Mouse (Mus musculus): ENCODE results near the gene Ehd1. TPM values are rescaled to one million over a fixed set of nuclear protein-coding genes. Genes with fewer than 3 reads are reported as not detected.

The Ehd1 gene
- 203 and 545 TPM in 2 replicates for polyA plus RNA-seq (2012; rRNA removed; ENCODE audit: low replicate concordance)

DNA sequence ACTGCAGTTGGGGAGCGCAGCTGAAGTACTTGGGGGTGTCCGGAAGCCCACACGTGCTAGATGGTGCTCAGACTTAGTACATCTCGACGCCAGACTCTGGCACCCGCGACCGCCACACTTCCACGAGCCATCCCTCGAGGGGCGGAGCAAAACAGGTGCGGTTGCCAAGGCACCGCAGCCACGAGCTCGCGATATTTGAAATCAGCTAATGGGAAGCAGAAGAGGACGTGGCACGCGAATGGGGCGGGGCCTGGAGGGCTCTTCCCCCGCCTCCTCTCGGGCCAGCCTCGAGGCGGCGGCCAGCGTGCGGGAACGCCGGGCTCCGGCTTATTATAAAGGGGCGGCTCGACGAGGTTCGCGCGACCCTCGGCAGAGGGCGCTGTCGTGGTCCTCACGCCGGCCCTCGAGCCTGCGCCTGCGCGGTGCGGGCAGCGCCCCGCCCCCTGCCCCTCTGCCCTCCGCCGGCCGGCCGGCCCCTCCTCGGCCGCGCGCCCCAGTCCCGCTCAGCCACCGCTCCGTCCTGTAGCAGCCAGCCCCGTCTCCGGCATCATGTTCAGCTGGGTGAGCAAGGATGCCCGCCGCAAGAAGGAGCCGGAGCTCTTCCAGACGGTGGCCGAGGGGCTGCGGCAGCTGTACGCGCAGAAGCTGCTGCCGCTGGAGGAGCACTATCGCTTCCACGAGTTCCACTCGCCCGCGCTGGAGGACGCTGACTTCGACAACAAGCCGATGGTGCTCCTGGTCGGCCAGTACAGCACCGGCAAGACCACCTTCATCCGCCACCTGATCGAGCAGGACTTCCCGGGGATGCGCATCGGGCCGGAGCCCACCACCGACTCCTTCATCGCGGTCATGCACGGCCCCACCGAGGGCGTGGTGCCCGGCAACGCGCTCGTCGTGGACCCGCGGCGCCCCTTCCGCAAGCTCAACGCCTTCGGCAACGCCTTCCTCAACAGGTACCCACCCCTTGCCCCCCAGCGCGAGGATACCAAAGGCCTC, at the start of gene Ehd1:
Ehd1 (plus strand) TSS at position 300 of the 996 bp plus-strand sequence.

GRCm38 (mm10) chr19:6235084-6236052, 41.2 kb upstream of the Ehd1 start, which contains the start of gene Ppp2r5b:
TSS of gene Ppp2r5b (minus strand) at chr19:6235872.

GRCm38 (mm10) chr19:6241274-6242107, 35.0 kb upstream of the Ehd1 start, which contains the start of gene Atg2a:
TSS of gene Atg2a (plus strand) at chr19:6241668.

DNA sequence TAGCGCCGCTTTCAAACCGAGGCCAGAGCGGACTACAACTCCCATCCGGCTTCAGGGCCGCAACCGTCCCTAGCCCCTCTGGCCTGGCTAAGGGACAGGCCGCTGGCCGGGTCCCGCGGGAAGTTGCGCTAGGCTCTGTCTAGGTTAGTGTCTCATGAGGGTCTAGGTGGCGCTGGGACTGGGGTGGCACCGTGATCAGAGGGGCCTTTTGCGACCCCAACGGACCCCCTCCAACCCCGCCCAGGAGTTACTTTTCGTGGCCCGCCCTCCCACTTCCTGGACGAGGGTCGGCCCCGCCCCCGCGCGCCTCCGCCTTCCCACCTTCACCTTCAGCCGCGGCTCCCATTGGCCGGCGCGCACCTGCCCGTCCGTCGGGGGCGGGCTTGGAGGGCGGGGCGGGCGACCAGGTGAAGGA, 29.6 kb downstream of the Ehd1 start, which contains the start of gene Cdc42bpg:
Cdc42bpg (plus strand) TSS at position 320 of the 415 bp plus-strand sequence.

DNA sequence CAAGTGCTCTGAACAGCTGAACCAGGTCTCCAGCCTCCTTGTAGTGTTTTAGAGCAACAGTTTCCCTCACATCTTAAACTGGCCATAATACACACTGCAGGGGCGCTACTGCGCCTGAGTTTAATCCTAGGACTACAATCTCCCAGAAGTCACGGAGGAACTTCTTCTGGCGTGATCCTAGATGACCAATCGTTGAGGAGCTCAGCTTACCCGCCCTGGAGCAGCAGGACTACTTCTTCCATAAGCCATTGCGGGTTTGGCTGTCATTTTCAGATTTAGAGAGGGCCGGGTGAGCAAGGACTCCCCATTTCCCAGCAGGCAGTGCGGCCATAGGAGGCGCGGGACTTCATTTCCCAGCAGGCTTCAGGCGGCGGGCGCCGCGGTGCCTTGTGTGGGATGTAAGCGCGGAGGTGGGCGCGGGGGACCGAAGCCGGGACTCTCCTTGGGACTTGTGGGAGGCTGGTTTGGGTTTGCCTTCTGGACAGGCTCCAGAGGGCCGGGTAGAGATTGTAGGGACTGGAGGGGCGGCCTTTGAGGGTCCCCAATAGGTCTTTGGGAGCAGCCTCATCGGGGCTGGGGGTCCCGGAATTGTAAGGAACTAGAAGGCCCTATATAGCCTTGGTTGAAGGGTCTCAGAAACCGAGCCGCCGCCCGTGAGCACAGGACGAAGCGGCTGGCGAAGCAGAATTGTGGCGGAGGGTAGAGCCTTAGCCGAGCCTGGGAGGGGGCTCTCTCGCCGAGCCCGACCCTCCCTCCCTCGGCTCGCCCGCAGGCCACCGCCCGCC, 58.3 kb downstream of the Ehd1 start, which contains the start of gene Men1:
Men1 (plus strand) TSS at position 307 of the 785 bp plus-strand sequence.

GRCm38 (mm10) chr19:6340524-6341452, 64.3 kb downstream of the Ehd1 start, which contains the start of gene Map4k2:
TSS of gene Map4k2 (plus strand) at chr19:6341135.

Other genes with a start within 250 kb of the Ehd1 start
- 54.9 and 85.1 TPM in 2 replicates for gene Syvn1, start 230.1 kb upstream of the Ehd1 start, polyA plus RNA-seq (2012; rRNA removed; ENCODE audit: low replicate concordance)
- gene Mrpl49, start 218.9 kb upstream of the Ehd1 start, polyA plus RNA-seq (2012; rRNA removed; ENCODE audit: low replicate concordance) = 14.1 and 24.4 TPM in 2 replicates
- gene Fau, start 218.9 kb upstream of the Ehd1 start, polyA plus RNA-seq (2012; rRNA removed; ENCODE audit: low replicate concordance) = 1,145 and 2,495 TPM in 2 replicates
- gene Znhit2, start 215.5 kb upstream of the Ehd1 start, polyA plus RNA-seq (2012; rRNA removed; ENCODE audit: low replicate concordance) = 40.9 and 104 TPM in 2 replicates
- gene Tm7sf2, start 208.4 kb upstream of the Ehd1 start, polyA plus RNA-seq (2012; rRNA removed; ENCODE audit: low replicate concordance) = 37.7 and 55.5 TPM in 2 replicates
- gene Vps51, start 199.5 kb upstream of the Ehd1 start, polyA plus RNA-seq (2012; rRNA removed; ENCODE audit: low replicate concordance) = 71.5 and 79.3 TPM in 2 replicates
- 0.68 TPM in 1 of 2 replicates, not detected in the other for gene Tmem262, start 196.7 kb upstream of the Ehd1 start, polyA plus RNA-seq (2012; rRNA removed; ENCODE audit: low replicate concordance)
- 0.51 TPM in 1 of 2 replicates, not detected in the other for gene Gm28374, start 194.5 kb upstream of the Ehd1 start, polyA plus RNA-seq (2012; rRNA removed; ENCODE audit: low replicate concordance)
- gene Zfpl1, start 191.8 kb upstream of the Ehd1 start, polyA plus RNA-seq (2012; rRNA removed; ENCODE audit: low replicate concordance) = 101 and 107 TPM in 2 replicates
- 0.92 and 0.93 TPM in 2 replicates for gene Cdca5, start 191.7 kb upstream of the Ehd1 start, polyA plus RNA-seq (2012; rRNA removed; ENCODE audit: low replicate concordance)
- not detected in 2 replicates for gene AC131692.1, start 182.3 kb upstream of the Ehd1 start, polyA plus RNA-seq (2012; rRNA removed; ENCODE audit: low replicate concordance)
- gene Naaladl1, start 170.9 kb upstream of the Ehd1 start, polyA plus RNA-seq (2012; rRNA removed; ENCODE audit: low replicate concordance) = 0.19 and 0.37 TPM in 2 replicates
- gene Sac3d1, start 158.1 kb upstream of the Ehd1 start, polyA plus RNA-seq (2012; rRNA removed; ENCODE audit: low replicate concordance) = 22.6 and 60.4 TPM in 2 replicates
- 37.7 and 57.2 TPM in 2 replicates for gene Snx15, start 148.4 kb upstream of the Ehd1 start, polyA plus RNA-seq (2012; rRNA removed; ENCODE audit: low replicate concordance)
- gene Batf2, start 135.7 kb upstream of the Ehd1 start, polyA plus RNA-seq (2012; rRNA removed; ENCODE audit: low replicate concordance) = 7.9 and 11.2 TPM in 2 replicates
- 175 and 200 TPM in 2 replicates for gene Arl2, start 135.2 kb upstream of the Ehd1 start, polyA plus RNA-seq (2012; rRNA removed; ENCODE audit: low replicate concordance)
- gene Majin, start 92.3 kb upstream of the Ehd1 start, polyA plus RNA-seq (2012; rRNA removed; ENCODE audit: low replicate concordance) = 0.11 TPM in 1 of 2 replicates, not detected in the other
- gene Gpha2, start 50.3 kb upstream of the Ehd1 start, polyA plus RNA-seq (2012; rRNA removed; ENCODE audit: low replicate concordance) = 0.78 and 1.8 TPM in 2 replicates
- 76.3 and 129 TPM in 2 replicates for gene Ppp2r5b, start 40.9 kb upstream of the Ehd1 start, polyA plus RNA-seq (2012; rRNA removed; ENCODE audit: low replicate concordance)
- 50.4 and 85.0 TPM in 2 replicates for gene Atg2a, start 35.1 kb upstream of the Ehd1 start, polyA plus RNA-seq (2012; rRNA removed; ENCODE audit: low replicate concordance)
- 10.9 and 19.0 TPM in 2 replicates for gene Cdc42bpg, start 29.7 kb downstream of the Ehd1 start, polyA plus RNA-seq (2012; rRNA removed; ENCODE audit: low replicate concordance)
- gene Men1, start 58.3 kb downstream of the Ehd1 start, polyA plus RNA-seq (2012; rRNA removed; ENCODE audit: low replicate concordance) = 43.7 and 71.6 TPM in 2 replicates
- 179 and 444 TPM in 2 replicates for gene Map4k2, start 64.4 kb downstream of the Ehd1 start, polyA plus RNA-seq (2012; rRNA removed; ENCODE audit: low replicate concordance)
- 102 and 381 TPM in 2 replicates for gene Sf1, start 87.0 kb downstream of the Ehd1 start, polyA plus RNA-seq (2012; rRNA removed; ENCODE audit: low replicate concordance)
- gene Pygm, start 107.7 kb downstream of the Ehd1 start, polyA plus RNA-seq (2012; rRNA removed; ENCODE audit: low replicate concordance) = 4.9 and 1,127 TPM in 2 replicates
- gene Rasgrp2, start 122.6 kb downstream of the Ehd1 start, polyA plus RNA-seq (2012; rRNA removed; ENCODE audit: low replicate concordance) = 172 and 331 TPM in 2 replicates
- gene Nrxn2, start 142.0 kb downstream of the Ehd1 start, polyA plus RNA-seq (2012; rRNA removed; ENCODE audit: low replicate concordance) = 1.6 and 3.3 TPM in 2 replicates